Mouse (Mus musculus) forelimb bud, embryonic 11.5 days (tissue): ENCODE measurements at regions not wholly inside any gene's neighbourhood (a gene's known extent, or its start where the extent isn't known, plus 50 kb on each side); places are given as distances from the start of the nearest gene placed in this dataset.

ENCODE experiments used
- DNase-seq: peaks from one replicate; pipeline ENCODE4 v3.0.0-alpha.2; 2012; ENCODE audit warnings: low read depth, low spot score

GRCm38 (mm10) chr14:102882281-102882680 lies 100.2 kb downstream of the Kctd12 start:
- no peak for DNase-seq

GRCm38 (mm10) chr14:102880658-102881083 lies 101.8 kb downstream of the Kctd12 start:
- no peak for DNase-seq

GRCm38 (mm10) chr14:102878572-102878971 lies 103.9 kb downstream of the Kctd12 start:
- no peak for DNase-seq

- DNase-seq, result no peak
Measured at GRCm38 (mm10) chr14:102868160-102868559, 114.3 kb downstream of the Kctd12 start.

- no peak for DNase-seq
Measured at GRCm38 (mm10) chr14:102867697-102868096, 114.7 kb downstream of the Kctd12 start.

GRCm38 (mm10) chr14:102866511-102866910 lies 115.9 kb downstream of the Kctd12 start:
- no peak for DNase-seq

GRCm38 (mm10) chr14:102861694-102862093 lies 120.7 kb downstream of the Kctd12 start:
- DNase-seq, result no peak

- peak; percentile 86 for DNase-seq
Measured at GRCm38 (mm10) chr14:102859361-102859871, 123.0 kb downstream of the Kctd12 start.

- DNase-seq, result no peak
Measured at GRCm38 (mm10) chr14:102855264-102855840, 127.1 kb downstream of the Kctd12 start.

- DNase-seq, result no peak
Measured at GRCm38 (mm10) chr14:102843700-102844099, 138.7 kb downstream of the Kctd12 start.

GRCm38 (mm10) chr14:102837602-102838001 lies 144.8 kb downstream of the Kctd12 start:
- DNase-seq, result no peak

- DNase-seq, result no peak
Measured at GRCm38 (mm10) chr14:102835118-102835769, 147.2 kb downstream of the Kctd12 start.

- no peak for DNase-seq
Measured at GRCm38 (mm10) chr14:102828442-102828841, 154.0 kb downstream of the Kctd12 start.

GRCm38 (mm10) chr14:102827756-102828384 lies 154.6 kb downstream of the Kctd12 start:
- no peak for DNase-seq

GRCm38 (mm10) chr14:102825525-102825924 lies 156.9 kb downstream of the Kctd12 start:
- no peak for DNase-seq

- no peak for DNase-seq
Measured at GRCm38 (mm10) chr14:102820663-102821062, 161.8 kb downstream of the Kctd12 start.

- peak; percentile 9 for DNase-seq
Measured at GRCm38 (mm10) chr14:102811678-102812081, 170.8 kb downstream of the Kctd12 start.

GRCm38 (mm10) chr14:102811022-102811421 lies 171.4 kb downstream of the Kctd12 start:
- DNase-seq, result no peak

GRCm38 (mm10) chr14:102810121-102810921 lies 172.1 kb downstream of the Kctd12 start:
- peak; percentile 39 for DNase-seq

GRCm38 (mm10) chr14:102805936-102806923 lies 176.2 kb downstream of the Kctd12 start:
- DNase-seq, result peak; percentile 28

GRCm38 (mm10) chr14:102795676-102796075 lies 186.8 kb downstream of the Kctd12 start:
- DNase-seq, result no peak
